Mouse (Mus musculus) ovary, postnatal 36 days (tissue): ENCODE measurements around the gene Stim2.

Experiments
- DNase-seq: peaks from one replicate; pipeline ENCODE4 v3.0.0; 2022; ENCODE audit warnings: low spot score, mixed read lengths

The Stim2 gene

GRCm38 (mm10) chr5:54049940-54050339 lies 51.6 kb downstream of the Stim2 start:
- DNase-seq = no peak

GRCm38 (mm10) chr5:54051056-54051455 lies 52.8 kb downstream of the Stim2 start:
- no peak for DNase-seq

GRCm38 (mm10) chr5:54052205-54052604 lies 53.9 kb downstream of the Stim2 start:
- DNase-seq = no peak

DNA sequence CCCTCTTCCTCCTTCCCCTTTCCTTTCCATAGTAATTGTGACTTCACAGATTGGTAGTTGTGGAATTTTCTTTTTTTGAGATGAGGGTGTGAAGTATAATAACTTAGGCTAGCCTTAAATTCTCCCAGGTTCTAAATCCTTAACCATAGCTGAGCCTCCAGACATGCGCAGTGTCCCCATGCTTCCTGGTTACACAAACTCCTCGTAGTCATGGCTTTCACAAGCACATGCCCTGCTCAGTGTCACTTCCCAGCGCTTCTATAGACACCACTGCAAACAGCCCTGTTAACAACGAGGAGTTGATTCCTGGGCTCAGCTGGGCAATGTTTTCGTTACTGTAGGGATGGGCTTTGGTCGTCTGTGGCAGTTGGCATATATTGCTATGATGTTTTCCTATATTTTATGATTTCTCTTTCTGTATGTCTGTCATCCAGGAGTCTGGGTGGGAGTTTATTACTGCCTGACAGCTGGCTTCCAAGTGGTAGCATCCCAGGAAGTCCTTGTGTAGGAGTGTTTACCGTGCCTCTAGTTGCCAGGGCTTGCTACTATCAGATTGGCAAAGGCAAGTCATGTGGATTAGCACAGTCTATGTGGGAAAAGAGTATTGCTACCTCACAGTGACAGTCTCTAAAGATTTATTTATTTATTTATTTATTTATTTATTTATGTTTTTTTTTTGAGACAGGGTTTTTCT lies 55.5 kb downstream of the Stim2 start:
- no peak for DNase-seq

GRCm38 (mm10) chr5:54056266-54056665 lies 58.0 kb downstream of the Stim2 start:
- DNase-seq = no peak

DNA sequence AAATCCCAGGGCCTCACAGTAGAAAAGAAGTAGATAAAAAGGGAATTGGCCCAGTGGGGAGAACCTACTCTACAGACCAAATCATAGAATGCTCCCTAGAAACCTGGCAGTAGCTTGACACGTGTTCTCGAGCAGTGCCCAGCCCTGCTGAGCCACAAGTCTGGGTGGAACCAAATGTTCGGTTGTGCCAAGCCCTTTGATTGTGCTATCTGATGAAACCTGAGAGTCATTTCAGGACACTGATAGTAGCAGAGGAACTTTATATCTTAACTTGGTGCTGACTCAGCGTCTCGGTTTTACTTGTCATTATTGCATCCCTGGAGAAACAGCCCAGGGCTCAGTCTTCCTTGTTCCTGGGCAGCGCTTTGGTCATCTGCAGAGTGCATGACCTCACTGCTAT lies 61.7 kb downstream of the Stim2 start:
- no peak for DNase-seq

GRCm38 (mm10) chr5:54062079-54062478 lies 63.8 kb downstream of the Stim2 start:
- DNase-seq = no peak

DNA sequence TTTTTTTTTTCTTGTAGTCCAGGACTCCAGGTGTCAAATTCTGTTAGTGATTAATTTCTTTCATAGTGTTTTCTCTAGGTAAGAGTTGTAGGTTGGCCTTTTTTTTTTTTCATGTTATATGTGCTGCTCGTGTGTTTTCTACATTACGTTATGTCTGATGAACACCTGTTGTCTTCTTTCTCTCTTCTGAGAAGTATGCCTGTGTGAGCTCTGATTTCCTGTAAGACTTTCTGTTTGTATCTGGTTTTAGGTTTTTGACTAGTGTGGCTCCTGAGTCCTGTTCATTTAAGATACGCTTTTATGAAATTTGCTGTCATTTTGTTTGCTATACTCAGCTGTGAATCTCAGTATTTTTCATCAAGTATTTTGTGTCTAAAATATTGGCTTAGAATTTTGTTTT lies 69.3 kb downstream of the Stim2 start:
- DNase-seq = no peak

DNA sequence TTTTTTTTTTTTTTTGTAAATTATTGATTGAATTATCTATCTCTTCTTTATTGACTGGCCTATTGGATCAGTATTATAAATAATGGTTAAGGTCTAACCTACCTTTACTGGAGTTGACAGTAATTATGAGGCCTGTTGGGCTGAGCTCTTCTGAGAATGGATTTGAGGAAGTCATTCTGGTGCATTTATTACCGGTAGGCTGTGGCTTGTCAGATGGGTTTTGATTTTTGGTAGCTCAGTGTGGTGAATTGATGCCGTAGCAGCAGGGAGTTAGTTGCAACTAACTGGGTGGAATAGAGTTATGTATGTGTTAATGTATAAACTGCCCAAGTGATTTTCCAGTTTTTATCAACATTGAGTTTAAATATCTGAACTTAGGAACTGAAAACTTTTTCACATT lies 72.2 kb downstream of the Stim2 start:
- no peak for DNase-seq

GRCm38 (mm10) chr5:54071288-54071687 lies 73.0 kb downstream of the Stim2 start:
- no peak for DNase-seq

DNA sequence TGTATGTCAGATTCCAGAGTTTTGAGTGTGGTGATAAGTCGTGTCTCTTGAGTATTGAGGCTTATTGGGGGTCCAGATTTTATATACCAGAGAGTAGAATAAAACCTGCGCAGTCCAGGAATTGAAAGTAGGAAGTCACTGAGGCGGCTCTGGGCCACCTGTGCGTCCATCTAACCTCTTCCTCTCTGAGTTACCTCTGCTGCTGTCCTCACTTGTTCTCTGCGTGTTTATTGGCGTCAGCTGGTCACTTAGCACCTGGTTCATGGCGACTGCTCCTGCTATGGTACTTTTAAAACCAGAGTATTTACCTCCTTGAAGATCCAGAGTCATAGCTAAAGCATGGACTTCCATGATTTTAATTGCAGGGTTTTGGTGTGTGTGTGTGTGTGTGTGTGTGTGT lies 73.4 kb downstream of the Stim2 start:
- DNase-seq = no peak

GRCm38 (mm10) chr5:54073291-54073690 lies 75.0 kb downstream of the Stim2 start:
- DNase-seq = no peak

DNA sequence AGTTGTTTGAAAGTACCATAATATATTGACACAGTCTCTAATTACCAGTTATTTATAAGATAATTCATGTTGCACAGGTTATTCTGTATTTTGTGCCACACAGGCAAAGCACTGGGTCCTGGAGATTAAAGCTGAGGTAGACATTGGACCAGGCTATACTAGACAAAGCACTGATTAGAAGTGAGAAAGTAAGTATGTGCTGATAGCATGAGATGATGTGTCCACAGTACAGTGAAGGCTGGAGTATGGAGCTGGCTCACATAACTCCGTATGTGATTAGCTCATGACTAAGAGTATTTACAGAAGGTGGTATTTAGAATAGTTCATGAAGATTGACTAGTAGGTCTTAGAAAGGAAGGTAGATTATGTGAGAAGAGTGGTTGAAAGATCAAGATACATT lies 81.7 kb downstream of the Stim2 start:
- no peak for DNase-seq

DNA sequence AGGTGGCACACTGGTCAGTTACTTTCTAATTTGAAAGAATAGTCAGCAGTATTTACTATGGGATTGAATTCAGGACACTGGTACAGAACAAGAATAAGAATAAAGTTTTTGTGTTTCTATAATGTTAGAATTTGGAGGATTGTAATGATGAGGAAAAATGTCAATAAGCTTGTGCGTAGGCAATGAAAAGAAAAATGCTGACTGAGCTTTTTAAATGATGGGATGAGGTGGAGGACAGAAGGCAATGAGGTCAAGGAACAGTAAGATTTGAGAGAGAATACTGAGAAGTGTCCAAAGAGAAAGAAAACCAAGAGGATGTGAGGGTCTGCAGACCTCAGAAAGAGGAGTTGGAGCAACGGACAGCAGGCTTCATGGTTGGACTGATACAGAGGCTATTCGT lies 89.6 kb downstream of the Stim2 start:
- DNase-seq = no peak

DNA sequence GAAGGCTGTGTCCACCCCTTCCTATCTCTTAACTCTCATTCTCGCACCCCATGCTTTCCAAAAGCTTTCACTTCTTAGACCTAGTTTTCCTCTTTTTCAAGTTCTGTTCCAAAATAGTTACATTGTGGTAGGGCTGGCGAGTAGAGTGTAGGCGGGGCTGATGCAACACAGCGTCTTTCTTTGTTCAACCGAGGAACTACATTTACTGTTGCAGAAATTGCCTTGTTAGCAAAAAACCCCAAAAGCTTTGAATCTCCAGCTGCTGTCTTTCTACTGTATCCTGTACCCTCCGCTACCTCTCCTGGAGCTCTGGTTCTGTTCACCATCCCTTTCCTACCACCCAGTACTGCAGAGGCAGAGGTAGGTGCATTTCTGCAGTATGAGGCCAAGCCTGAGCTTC lies 99.9 kb downstream of the Stim2 start:
- no peak for DNase-seq

GRCm38 (mm10) chr5:54100916-54101315 lies 102.6 kb downstream of the Stim2 start:
- no peak for DNase-seq

DNA sequence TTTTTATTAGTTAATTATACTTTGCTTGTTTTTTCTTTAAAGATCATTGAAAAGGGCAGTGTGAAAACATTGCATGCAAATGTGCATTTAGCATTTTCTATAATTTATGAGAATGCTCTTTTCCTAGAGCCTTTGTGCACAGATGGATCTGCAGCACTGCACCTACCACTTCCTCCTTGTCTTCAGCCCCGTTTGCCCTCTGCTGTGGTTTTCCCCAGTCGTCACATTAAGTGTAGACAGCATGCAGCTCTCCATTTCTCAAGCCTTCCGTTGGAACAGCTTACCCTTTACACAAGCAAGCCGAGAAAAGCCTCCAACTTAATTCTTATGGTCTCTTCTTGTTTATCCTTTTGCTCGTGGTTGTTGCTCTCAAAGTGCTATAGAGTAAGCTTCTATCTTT lies 103.0 kb downstream of the Stim2 start:
- DNase-seq = no peak

GRCm38 (mm10) chr5:54101960-54102359 lies 103.7 kb downstream of the Stim2 start:
- DNase-seq = no peak

DNA sequence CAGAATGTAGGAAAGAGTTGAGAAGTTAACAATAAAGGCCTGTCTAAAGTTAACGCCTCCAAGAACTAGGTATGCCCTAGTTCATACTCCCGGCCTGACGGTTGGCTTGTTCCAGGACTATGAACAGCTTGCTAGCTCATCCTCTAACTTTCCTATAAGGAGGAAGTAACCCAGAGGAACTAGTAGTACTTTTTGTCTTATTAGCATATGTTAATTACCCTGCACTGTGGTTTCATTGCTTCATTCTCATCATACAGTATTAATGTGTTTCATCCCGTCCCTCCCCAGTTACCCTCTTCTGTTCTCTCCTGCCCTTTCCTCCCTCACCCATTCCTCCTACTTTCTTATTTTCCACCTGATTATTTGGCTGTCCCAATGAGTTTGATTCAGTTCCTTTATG lies 108.4 kb downstream of the Stim2 start:
- no peak for DNase-seq

- no peak for DNase-seq
Observed at GRCm38 (mm10) chr5:54107069-54107468, 108.8 kb downstream of the Stim2 start.

DNA sequence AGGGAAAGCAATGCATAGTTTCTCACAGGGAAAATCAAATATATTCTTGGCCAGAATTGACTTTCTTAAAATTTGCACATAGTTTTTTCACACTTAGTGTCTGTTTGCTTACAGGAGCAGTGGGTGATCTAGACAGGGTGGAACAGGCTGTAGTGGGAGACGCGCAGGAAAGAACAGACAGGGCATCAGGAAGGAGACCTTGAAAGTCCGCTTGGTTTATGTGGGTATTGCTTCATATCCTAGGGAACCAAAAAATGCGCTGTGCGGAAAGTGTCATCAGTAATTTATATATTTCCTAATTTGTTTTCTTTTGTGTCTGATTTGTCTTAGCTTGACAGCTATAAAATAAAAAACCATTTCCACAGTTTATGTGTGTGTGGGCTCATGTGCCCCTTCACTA lies 110.8 kb downstream of the Stim2 start:
- no peak for DNase-seq

- DNase-seq = no peak
Observed at GRCm38 (mm10) chr5:54110789-54111188, 112.5 kb downstream of the Stim2 start.

DNA sequence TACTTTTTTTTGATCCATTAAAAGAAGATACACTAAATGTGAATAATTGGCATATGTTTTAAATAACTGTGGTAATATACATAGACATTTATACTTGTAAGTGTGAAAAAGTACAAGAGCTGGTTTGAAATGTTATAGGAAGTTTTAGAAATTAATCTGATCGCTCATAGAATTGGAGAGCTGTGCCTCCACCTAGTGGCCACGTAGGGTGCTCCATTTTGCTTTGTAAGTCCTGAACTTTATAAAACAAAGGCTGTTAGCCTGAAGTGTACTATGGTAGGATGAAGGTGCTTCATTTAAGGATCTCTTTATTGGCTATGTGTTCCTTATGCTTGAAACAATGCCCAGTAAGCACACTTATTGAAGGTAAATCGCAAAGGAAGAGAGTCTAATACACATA lies 115.0 kb downstream of the Stim2 start:
- DNase-seq = peak; percentile 53

DNA sequence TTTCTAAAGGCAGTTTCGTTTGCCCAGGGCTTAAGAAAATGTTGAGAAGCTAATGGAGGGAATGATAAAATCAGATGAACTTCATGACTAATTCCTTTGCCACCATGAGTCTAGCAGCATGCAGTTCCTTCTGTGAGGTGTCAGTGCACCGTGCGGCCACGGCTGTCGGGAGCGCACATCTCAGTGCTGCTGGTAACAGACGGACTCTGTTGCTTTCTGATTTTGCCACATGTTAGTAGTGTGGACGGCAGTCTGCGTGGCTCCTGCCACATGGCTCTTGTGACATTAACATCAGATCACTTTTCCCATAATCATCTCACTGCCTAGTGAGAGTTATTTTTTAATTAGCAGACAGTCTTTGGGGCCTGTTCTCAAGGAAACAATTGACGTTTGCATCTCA lies 118.2 kb downstream of the Stim2 start:
- DNase-seq = no peak
